8 mouse cellular contexts compared by ENCODE assay signal in genomic region chr7:16809739-16810138, GRCm38 (mm10). TPM values are rescaled to one million over a fixed set of nuclear protein-coding genes. Genes with fewer than 3 reads are reported as not detected.
DNase-seq lines count a peak whose midpoint lies in the region; ATAC-seq and TF ChIP-seq lines count a peak whose summit lies in the region.

No protein-coding gene starts in this region.

- intact Hi-C loops in heart, postnatal 10 days (cut with DNase I), result loop anchor here (1.0 to 5.0 kb wide), 2 partner anchors 63 to 182 kb away; no protein-coding TSS in a partner anchor

- H3K27ac ChIP-seq in embryonic facial prominence, embryonic 10.5 days (replicated peaks), result no peak overlapping the region

- peaks cover 33% of the 10 kb centered on the region for H3K4me1 ChIP-seq in E14TG2a.4 (replicated peaks; ENCODE audit: low read depth, low read length)
- H3K4me1 ChIP-seq in embryonic facial prominence, embryonic 10.5 days, result peaks cover 29% of the 10 kb centered on the region

- peak; percentile 87 for TF ChIP-seq CTCF in E14TG2a.4 (conservative IDR thresholded peaks at IDR 0.05; ENCODE audit: low read length)

- ATAC-seq in inflammation-experienced regulatory T-cells, adult 6 months, result no peak

- 34% methylated on average over 10 of the region's 10 CpGs for WGBS in embryonic facial prominence, embryonic 10.5 days

- no peaks in the 10 kb centered on the region for H3K9me3 ChIP-seq in E14TG2a.4 (ENCODE audit: low read length)
- H3K9me3 ChIP-seq in embryonic facial prominence, embryonic 10.5 days, result peaks cover 4% of the 10 kb centered on the region; the same call in 1 of the 2 replicates

- peak overlapping the region; percentile 86 for H3K4me3 ChIP-seq in E14TG2a.4 (replicated peaks; ENCODE audit: low read length)
- no peak overlapping the region for H3K4me3 ChIP-seq in embryonic facial prominence, embryonic 10.5 days

- peaks cover 24% of the 10 kb centered on the region for H3K36me3 ChIP-seq in E14TG2a.4 (ENCODE audit: insufficient read depth, low read length)
- peaks cover 67% of the 10 kb centered on the region for H3K36me3 ChIP-seq in embryonic facial prominence, embryonic 10.5 days (replicated peaks)

- H3K27me3 ChIP-seq in E14TG2a.4 (ENCODE audit: insufficient read depth, low read length), result peaks cover 28% of the 10 kb centered on the region
- H3K27me3 ChIP-seq in embryonic facial prominence, embryonic 10.5 days (replicated peaks; ENCODE audit: low read depth, poor library complexity, severe bottlenecking), result peaks cover 38% of the 10 kb centered on the region

- peak; percentile 60 for DNase-seq in adrenal gland, postnatal 25 days
- DNase-seq in embryonic facial prominence, embryonic 10.5 days (ENCODE audit: low spot score), result peak; percentile 70
- peak; percentile 76 to 85 for DNase-seq in heart, postnatal 10 days
- peak; percentile 78 to 82 for DNase-seq in layer of hippocampus, postnatal 10 days (ENCODE audit: low spot score in 2 of 2)
- peak; percentile 87 for DNase-seq in lung, postnatal 36 days
- DNase-seq in right cerebral cortex, postnatal 14 days, result peak; percentile 69

RNA-seq across cellular contexts. Expression of gene Strn4, which starts 6.0 kb away (rescaled TPM):
- total RNA-seq in adrenal gland, postnatal 25 days (2021), result 73.7 and 116 TPM in 2 replicates
- 129 and 131 TPM in 2 replicates for polyA plus RNA-seq in embryonic facial prominence, embryonic 10.5 days (2016; fragmentation: Nextera tagmentation; extraction: Ambion mirVana)
- total RNA-seq in heart, postnatal 10 days (2021), result 10 to 100 TPM; 80.1 to 81.2 TPM
- 100 to 1,000 TPM; 260 to 286 TPM for total RNA-seq in layer of hippocampus, postnatal 10 days (2021)
- polyA plus RNA-seq in inflammation-experienced regulatory T-cells, adult 6 months (2017; shearing (Covaris generic)), result 10 to 100 TPM; 16.1 to 24.1 (median 19.7) TPM

RNA-seq across cellular contexts. Expression of gene Fkrp, which starts 6.8 kb away (rescaled TPM):
- total RNA-seq in adrenal gland, postnatal 25 days (2021), result 27.5 and 28.2 TPM in 2 replicates
- 26.1 and 28.5 TPM in 2 replicates for polyA plus RNA-seq in embryonic facial prominence, embryonic 10.5 days (2016; fragmentation: Nextera tagmentation; extraction: Ambion mirVana)
- 10 to 100 TPM; 45.5 to 48.1 TPM for total RNA-seq in heart, postnatal 10 days (2021)
- 10 to 100 TPM; 42.2 to 45.0 TPM for total RNA-seq in layer of hippocampus, postnatal 10 days (2021)
- 1 to 10 TPM; 5.7 to 9.6 (median 8.9) TPM for polyA plus RNA-seq in inflammation-experienced regulatory T-cells, adult 6 months (2017; shearing (Covaris generic))

RNA-seq across cellular contexts. Expression of gene Slc1a5, which starts 28.6 kb away (rescaled TPM):
- total RNA-seq in adrenal gland, postnatal 25 days (2021), result 92.7 and 99.0 TPM in 2 replicates
- polyA plus RNA-seq in embryonic facial prominence, embryonic 10.5 days (2016; fragmentation: Nextera tagmentation; extraction: Ambion mirVana), result 37.3 and 40.5 TPM in 2 replicates
- total RNA-seq in heart, postnatal 10 days (2021), result 10 to 100 TPM; 22.6 to 28.7 TPM
- total RNA-seq in layer of hippocampus, postnatal 10 days (2021), result 1 to 10 TPM; 4.0 to 4.6 TPM
- 100 to 1,000 TPM; 134 to 155 (median 155) TPM for polyA plus RNA-seq in inflammation-experienced regulatory T-cells, adult 6 months (2017; shearing (Covaris generic))

RNA-seq across cellular contexts. Expression of gene Prkd2, which starts 33.0 kb away (rescaled TPM):
- total RNA-seq in adrenal gland, postnatal 25 days (2021), result 17.5 and 23.9 TPM in 2 replicates
- polyA plus RNA-seq in embryonic facial prominence, embryonic 10.5 days (2016; fragmentation: Nextera tagmentation; extraction: Ambion mirVana), result 12.9 and 13.1 TPM in 2 replicates
- 10 to 100 TPM; 27.8 to 31.9 TPM for total RNA-seq in heart, postnatal 10 days (2021)
- 1 to 10 TPM; 7.5 to 9.9 TPM for total RNA-seq in layer of hippocampus, postnatal 10 days (2021)
- 10 to 100 TPM; 38.3 to 51.4 (median 47.1) TPM for polyA plus RNA-seq in inflammation-experienced regulatory T-cells, adult 6 months (2017; shearing (Covaris generic))

Comparison
In these comparisons a context has a peak if more than half of its experiments do, and no peak if none do; other contexts are left out.
1. RNA of gene Slc1a5, which starts 28.6 kb away (total RNA-seq): 92.7 to 99.0 TPM in adrenal gland, postnatal 25 days and 22.6 to 28.7 TPM in heart, postnatal 10 days; 4.0 to 4.6 TPM in layer of hippocampus, postnatal 10 days; every median in the first group is over 4 times any median in the second.
2. Peak in every context shown above with its lines, with median percentiles within 50 percentile points of each other: DNase-seq.